Mouse (Mus musculus) forebrain, embryonic 10.5 days (tissue): ENCODE data around the gene Krtap5-4. TPM values are rescaled to one million over a fixed set of nuclear protein-coding genes. Genes with fewer than 3 reads are reported as not detected.
"Not testable (repeated sequence)": the region's sequence is repeated elsewhere in the genome, so short reads cannot be mapped to it uniquely, and the experiment has no call there.

ENCODE experiments used
- DNase-seq: peaks from one replicate; pipeline ENCODE4 v3.0.0-alpha.2; 2017; ENCODE audit warnings: low spot score; ENCODE audit errors: extremely low spot score
- H3K27ac ChIP-seq: fragments of 300-500 bp; sonication (generic); 2 replicates; pipeline ENCODE4 v1.5.1; 2016; ENCODE audit warnings: mild to moderate bottlenecking
- H3K27me3 ChIP-seq: fragments of 300-500 bp; sonication (generic); 2 replicates; pipeline ENCODE4 v1.6.1; 2016; ENCODE audit warnings: mild to moderate bottlenecking; ENCODE audit not compliant: poor library complexity, severe bottlenecking
- H3K36me3 ChIP-seq: fragments of 300-500 bp; sonication (generic); replicated peaks from 2 replicates; pipeline ENCODE4 v1.6.1; 2016; ENCODE audit warnings: mild to moderate bottlenecking, moderate library complexity
- H3K4me1 ChIP-seq: fragments of 300-500 bp; sonication (generic); 2 replicates; pipeline ENCODE4 v1.6.1; 2016
- H3K4me3 ChIP-seq: fragments of 300-500 bp; sonication (generic); 2 replicates; pipeline ENCODE4 v1.5.1; 2016; ENCODE audit warnings: mild to moderate bottlenecking, moderate library complexity
- H3K9me3 ChIP-seq: fragments of 300-500 bp; sonication (generic); 2 replicates; pipeline ENCODE4 v1.6.1; 2016; ENCODE audit warnings: mild to moderate bottlenecking, moderate library complexity
- WGBS: fragments of 180-500 bp; shearing (Covaris S2); methylation state at CpG from one replicate; pipeline ENCODE4 v1.1.7; 2016; 5-methylcytosine and 5-hydroxymethylcytosine counted together
- polyA plus RNA-seq: library from polyadenylated mRNA; unstranded; fragments of >200 nt; fragmentation: Nextera tagmentation; extraction: Ambion mirVana; gene quantifications from 2 replicates; pipeline ENCODE4 v1.2.1, GENCODE M21; 2016

The Krtap5-4 gene
- not detected in 2 replicates for polyA plus RNA-seq

DNA sequence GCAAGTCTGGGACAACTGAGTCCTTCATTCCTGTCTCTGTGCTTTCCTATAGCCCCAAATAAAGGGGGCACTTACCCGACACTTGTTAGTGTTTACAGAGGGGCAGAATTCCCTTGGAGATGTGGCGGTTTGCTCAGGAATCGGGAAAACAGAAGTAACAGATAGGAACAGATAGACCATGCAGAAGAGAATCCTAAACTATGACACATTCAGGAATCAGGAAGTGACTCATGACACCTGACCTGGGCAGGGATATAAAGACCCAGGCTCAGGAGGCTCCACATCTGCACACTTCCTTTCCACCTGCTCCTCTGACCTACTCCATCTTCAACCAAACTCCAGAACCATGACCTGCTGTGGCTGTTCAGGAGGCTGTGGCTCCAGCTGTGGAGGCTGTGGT lies at the start of gene Krtap5-4:
Krtap5-4 (plus strand) TSS at position 301 of the 400 bp plus-strand sequence.
- WGBS, result 76% methylated on average over 3 of the region's 3 CpGs
- Histone ChIP-seq H3K27ac (no peak within 1 kb of the TSS), H3K4me1 (no peaks in the 10 kb centered on the region), H3K36me3 (no peaks in the 10 kb centered on the region), H3K27me3 (peaks cover 6% of the 10 kb centered on the region; the same call in 1 of the 2 replicates), H3K4me3 (no peak within 1 kb of the TSS), H3K9me3 (no peaks in the 10 kb centered on the region)
- DNase-seq, result no peak

DNA sequence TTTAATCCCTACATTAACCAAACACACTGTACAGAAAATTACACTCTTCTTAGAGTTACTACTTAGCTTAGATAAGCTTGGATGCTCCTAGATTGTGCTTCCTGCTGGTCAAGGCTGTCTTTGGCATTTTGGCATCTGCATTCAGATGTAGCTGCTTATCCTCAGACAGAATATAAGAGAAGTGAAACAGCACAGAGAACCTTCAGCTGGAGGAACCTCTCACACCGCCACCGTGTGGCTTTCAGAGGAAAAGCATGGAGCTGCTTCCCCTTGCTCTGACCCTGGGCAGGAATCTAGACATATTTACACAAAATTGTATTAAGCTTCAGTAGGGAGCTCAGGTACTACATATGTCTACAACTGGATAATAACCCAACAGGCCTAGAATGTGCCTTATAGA lies 47.8 kb upstream of the Krtap5-4 start:
- no peak overlapping the region for H3K27ac ChIP-seq
- no peaks in the 10 kb centered on the region for H3K36me3 ChIP-seq
- no peaks in the 10 kb centered on the region for H3K9me3 ChIP-seq
- no peaks in the 10 kb centered on the region for H3K4me1 ChIP-seq
- no peak overlapping the region for H3K4me3 ChIP-seq
- 0% methylated on average over 2 of the region's 2 CpGs for WGBS
- no peak for DNase-seq
- H3K27me3 ChIP-seq, result no peaks in the 10 kb centered on the region

DNA sequence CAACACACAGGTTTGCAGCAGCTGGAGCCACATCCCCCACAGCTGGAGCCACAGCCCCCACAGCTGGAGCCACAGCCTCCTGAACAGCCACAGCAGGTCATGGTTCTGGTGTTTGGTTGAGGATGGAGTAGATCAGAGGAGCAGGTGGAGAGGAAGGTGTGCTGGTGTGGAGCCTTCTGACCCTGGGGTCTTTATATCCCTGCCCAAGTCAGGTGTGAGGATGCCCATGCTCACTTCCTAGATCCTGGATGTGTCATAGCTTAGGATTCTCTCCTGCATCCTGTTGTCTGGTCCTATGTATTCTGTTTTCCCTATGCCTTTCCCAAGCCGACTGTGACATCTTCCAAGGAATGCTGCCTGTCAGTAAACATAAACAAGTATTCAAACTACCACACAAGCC lies 45.1 kb upstream of the Krtap5-4 start, which contains the start of gene Gm2431:
Gm2431 (minus strand) TSS at position 101 of the 400 bp plus-strand sequence.
- 94% methylated on average over 1 of the region's 1 CpGs for WGBS
- not testable (repeated sequence) for DNase-seq, H3K27me3 ChIP-seq

DNA sequence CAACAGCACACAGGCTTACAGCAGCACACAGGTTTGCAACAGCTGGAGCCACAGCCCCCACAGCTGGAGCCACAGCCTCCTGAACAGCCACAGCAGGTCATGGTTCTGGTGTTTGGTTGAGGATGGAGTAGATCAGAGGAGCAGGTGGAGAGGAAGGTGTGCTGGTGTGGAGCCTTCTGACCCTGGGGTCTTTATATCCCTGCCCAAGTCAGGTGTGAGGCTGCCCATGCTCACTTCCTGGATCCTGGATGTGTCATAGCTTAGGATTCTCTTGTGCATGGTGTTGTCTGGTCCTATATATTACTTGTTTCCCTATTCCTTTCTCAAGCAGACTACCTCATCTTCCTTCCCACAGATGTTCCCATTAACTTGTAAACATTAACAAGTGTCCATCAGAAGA lies 29.1 kb upstream of the Krtap5-4 start, which contains the start of gene Gm4559:
Gm4559 (minus strand) TSS at position 101 of the 400 bp plus-strand sequence.
- H3K9me3 ChIP-seq, H3K4me3 ChIP-seq, H3K4me1 ChIP-seq, DNase-seq, H3K27ac ChIP-seq, H3K36me3 ChIP-seq, H3K27me3 ChIP-seq: not testable (repeated sequence)

More for the DNA sequence above, 45.1 kb upstream of the Krtap5-4 start, which contains the start of gene Gm2431:
- not testable (repeated sequence) for H3K27ac ChIP-seq, H3K4me1 ChIP-seq, H3K4me3 ChIP-seq, H3K36me3 ChIP-seq, H3K9me3 ChIP-seq

DNA sequence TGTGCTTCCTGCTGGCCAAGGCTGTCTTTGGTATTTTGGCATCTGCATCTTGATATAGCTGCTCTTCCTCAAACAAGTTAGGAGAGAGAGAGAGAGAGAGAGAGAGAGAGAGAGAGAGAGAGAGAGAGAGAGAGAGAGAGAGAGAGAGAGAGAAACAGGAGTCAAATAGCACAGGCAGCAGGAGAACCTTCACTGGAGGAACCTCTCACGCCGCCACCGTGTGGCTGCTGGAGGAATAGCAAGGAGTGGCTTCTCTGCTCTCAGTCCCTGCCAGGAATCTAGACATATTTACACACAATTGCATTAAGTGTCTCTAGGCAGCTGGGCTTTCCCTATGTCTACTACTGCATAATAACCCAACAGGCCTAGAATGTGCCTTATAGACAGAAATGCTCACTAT lies 25.2 kb upstream of the Krtap5-4 start:
- not testable (repeated sequence) for H3K4me3 ChIP-seq, H3K27ac ChIP-seq, H3K36me3 ChIP-seq, H3K4me1 ChIP-seq, H3K9me3 ChIP-seq
- WGBS, result 0% methylated on average over 3 of the region's 3 CpGs
- peak; percentile 49 for DNase-seq
- peaks cover 21% of the 10 kb centered on the region for H3K27me3 ChIP-seq

DNA sequence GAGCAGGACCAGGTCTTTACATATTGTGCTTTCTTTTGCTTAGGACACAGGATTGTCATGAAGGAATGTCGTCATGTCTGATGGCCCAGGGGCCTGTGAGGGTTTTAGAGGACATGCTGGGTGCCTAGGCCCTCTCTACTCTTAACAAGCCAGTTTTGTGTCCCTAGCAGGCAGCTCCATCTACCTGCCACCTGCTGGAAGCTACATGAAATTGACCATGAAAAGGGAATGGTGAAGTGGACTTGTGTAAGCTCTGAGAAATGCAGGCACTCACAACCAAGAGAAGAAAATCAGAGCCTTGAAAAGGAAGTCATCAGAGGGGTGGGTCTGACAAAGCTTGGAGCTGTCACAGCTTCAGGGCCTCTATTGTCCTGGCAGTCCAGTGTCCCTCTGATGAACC lies 24.1 kb upstream of the Krtap5-4 start:
- H3K9me3 ChIP-seq, H3K27ac ChIP-seq, H3K4me3 ChIP-seq, DNase-seq, H3K36me3 ChIP-seq: not testable (repeated sequence)
- Histone ChIP-seq H3K4me1 (peaks cover 13% of the 10 kb centered on the region), H3K27me3 (peaks cover 28% of the 10 kb centered on the region)
- 76% methylated on average over 1 of the region's 1 CpGs for WGBS

DNA sequence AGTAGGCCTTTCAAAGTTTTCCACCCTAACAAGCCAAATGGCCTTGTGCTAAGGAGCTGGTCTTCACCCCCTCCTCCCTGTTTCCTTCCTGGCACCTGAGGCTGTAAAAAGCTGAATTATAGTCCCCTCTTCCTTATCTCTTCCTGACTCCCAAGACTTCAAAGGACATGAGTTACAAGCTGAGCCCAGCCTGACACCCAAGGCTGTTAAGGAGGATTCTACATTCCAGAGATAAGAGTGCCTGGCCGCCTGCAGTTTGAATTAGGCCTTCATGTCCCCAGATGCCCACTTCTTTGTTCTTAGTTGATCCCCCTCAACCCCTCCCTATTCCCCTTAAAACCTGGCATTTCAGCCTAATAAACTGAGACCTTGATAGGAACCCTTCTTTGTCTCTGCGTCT lies 20.5 kb upstream of the Krtap5-4 start:
- peaks cover 22% of the 10 kb centered on the region for H3K4me1 ChIP-seq
- H3K9me3 ChIP-seq, H3K4me3 ChIP-seq, DNase-seq, H3K36me3 ChIP-seq, H3K27ac ChIP-seq: not testable (repeated sequence)
- WGBS, result 6% methylated on average over 2 of the region's 2 CpGs
- H3K27me3 ChIP-seq, result peaks cover 42% of the 10 kb centered on the region

DNA sequence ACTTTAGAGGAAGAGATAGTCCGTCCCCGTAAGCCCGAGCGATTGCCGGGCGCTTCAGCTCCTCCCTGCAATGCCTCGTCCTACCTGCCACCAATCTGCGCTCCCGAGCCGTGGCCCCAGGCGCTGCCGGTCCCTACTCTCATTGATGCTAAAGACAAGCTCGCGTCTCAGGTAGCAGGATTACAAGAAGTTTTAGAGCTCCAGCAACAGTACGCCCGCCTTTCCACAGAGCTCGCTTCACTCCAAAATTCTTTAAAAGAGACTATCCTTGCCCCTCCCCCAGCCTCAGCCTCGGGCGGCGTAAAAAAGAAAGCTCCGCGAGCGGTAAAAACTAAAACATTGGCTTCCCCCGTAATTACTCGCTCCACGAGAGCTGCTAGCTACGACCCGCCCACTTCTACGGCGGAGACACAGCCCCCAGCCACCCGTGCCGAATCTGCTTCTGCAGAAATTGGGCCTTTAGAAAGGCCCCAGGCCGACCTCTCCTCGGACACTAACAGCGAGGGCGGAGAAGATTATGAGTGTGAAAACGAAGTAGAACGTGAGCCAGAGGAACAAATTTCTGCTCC lies 19.2 kb upstream of the Krtap5-4 start:
- peak overlapping the region; percentile 66 for H3K4me3 ChIP-seq
- peak overlapping the region; percentile 89 for H3K27ac ChIP-seq
- peaks cover 22% of the 10 kb centered on the region for H3K4me1 ChIP-seq
- WGBS, result under 1% methylated on average over 38 of the region's 38 CpGs
- no peaks in the 10 kb centered on the region for H3K9me3 ChIP-seq
- no peaks in the 10 kb centered on the region for H3K36me3 ChIP-seq
- H3K27me3 ChIP-seq, result peaks cover 42% of the 10 kb centered on the region
- DNase-seq, result peak; percentile 76

DNA sequence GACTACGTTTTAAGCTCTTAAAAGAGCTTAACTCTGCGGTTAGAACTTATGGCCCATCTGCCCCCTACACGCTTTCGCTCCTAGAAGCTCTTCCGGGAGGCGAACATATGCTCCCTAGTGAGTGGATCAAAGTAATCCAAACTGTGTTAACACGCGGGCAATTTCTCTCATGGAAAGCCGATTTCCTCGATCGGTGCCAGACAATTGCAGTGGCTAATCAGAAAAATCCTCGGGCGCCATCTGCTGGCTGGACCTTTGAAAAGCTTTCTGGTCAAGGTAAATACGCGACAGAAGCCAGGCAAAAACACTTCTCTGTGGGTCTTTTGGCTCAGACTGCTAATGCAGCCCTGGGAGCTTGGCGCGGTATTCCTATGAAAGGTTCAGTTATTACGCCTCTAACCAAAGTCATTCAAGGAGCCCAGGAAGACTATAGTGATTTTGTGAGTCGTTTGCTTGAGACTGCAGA lies 18.7 kb upstream of the Krtap5-4 start:
- no peaks in the 10 kb centered on the region for H3K9me3 ChIP-seq
- WGBS, result under 1% methylated on average over 19 of the region's 19 CpGs

DNA sequence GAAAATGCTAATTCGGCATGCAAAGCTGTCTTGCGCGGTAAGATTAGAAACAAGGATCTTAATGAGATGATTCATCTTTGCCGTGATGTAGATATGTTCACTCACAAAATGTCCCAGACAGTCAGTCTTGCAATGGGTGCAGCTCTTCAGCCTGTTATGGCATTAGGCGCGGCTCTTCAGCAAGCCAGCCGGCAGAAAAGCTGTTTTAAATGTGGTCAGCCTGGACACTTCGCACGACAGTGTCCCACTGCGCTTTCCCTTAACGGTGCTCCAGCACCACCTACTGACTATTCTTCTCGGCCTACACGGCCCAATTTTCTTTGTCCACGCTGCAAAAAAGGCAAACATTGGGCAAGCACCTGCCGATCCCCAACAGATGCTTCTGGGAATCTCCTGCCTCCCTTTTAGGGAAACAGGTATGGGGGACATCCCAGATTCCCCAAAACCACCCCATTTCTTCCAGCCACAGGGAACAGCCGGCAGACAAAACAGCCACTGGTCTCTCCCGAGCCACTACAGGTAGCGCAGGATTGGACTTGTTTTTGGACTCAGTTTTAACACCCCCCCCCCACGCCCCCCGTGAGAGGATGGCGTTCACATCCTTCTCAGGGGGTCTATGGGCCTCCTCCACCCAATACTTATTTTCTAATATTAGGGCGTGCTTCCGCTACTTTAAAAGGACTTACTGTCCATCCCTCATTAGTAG lies 18.1 kb upstream of the Krtap5-4 start:
- Histone ChIP-seq H3K4me3 (peak overlapping the region; percentile 66), H3K27me3 (peaks cover 39% of the 10 kb centered on the region), H3K9me3 (no peaks in the 10 kb centered on the region), H3K27ac (peak overlapping the region; percentile 89), H3K36me3 (no peaks in the 10 kb centered on the region), H3K4me1 (peaks cover 22% of the 10 kb centered on the region)
- DNase-seq, result peak; percentile 40
- WGBS, result 20% methylated on average over 23 of the region's 23 CpGs

More for the DNA sequence above, 18.7 kb upstream of the Krtap5-4 start:
- Histone ChIP-seq H3K27ac (peak overlapping the region; percentile 89), H3K4me3 (peak overlapping the region; percentile 66), H3K27me3 (peaks cover 42% of the 10 kb centered on the region), H3K4me1 (peaks cover 22% of the 10 kb centered on the region), H3K36me3 (no peaks in the 10 kb centered on the region)
- DNase-seq, result peak; percentile 94

DNA sequence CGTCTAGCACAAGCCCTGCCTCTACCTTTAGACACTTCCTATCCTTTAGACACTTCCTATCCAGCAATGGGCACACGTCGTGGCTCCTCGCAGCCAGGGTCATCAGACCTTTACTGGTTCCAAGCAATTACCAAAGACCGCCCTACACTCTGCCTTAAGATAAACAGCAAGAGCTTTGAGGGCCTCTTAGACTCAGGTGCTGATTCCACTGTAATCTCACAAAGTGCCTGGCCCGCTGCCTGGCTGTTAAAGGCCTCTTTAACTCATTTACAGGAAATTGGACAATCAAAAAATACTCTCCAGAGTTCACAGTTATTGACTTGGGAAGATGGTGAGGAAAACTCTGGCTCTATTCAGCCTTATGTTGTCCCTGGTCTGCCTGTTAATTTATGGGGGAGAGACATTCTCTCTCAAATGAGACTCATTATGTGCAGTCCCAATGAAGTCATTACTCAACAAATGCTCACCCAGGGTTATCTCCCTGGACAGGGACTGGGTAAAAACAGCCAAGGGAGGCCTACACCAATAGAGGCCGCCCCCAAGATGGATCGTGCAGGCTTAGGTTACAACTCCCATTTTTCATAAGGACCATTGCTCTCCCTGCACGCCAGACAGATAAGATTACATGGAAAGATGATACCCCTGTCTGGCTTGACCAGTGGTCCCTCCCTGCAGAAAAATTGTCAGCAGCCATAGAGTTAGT lies 17.3 kb upstream of the Krtap5-4 start:
- H3K36me3 ChIP-seq, DNase-seq, H3K27ac ChIP-seq, H3K9me3 ChIP-seq, H3K4me3 ChIP-seq: not testable (repeated sequence)
- 81% methylated on average over 9 of the region's 9 CpGs for WGBS
- peaks cover 38% of the 10 kb centered on the region for H3K27me3 ChIP-seq
- peaks cover 22% of the 10 kb centered on the region for H3K4me1 ChIP-seq

DNA sequence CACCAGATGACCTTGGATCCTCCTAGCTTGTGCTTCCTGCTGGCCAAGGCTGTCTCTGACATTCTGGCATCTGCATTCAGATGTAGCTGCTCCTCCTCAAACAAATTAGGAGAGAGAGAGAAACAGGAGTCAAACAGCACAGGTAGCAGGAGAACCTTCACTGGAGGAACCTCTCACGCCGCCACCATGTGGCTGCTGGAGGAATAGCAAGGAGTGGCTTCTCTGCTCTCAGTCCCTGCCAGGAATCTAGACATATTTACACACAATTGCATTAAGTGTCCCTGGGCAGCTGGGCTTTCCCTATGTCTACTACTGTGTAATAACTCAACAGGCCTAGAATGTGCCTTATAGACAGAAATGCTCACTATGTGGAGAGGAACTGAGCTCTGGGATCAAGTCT lies 9.5 kb upstream of the Krtap5-4 start:
- 0% methylated on average over 2 of the region's 2 CpGs for WGBS
- not testable (repeated sequence) for H3K4me3 ChIP-seq, H3K27ac ChIP-seq, DNase-seq, H3K9me3 ChIP-seq, H3K27me3 ChIP-seq, H3K36me3 ChIP-seq, H3K4me1 ChIP-seq

DNA sequence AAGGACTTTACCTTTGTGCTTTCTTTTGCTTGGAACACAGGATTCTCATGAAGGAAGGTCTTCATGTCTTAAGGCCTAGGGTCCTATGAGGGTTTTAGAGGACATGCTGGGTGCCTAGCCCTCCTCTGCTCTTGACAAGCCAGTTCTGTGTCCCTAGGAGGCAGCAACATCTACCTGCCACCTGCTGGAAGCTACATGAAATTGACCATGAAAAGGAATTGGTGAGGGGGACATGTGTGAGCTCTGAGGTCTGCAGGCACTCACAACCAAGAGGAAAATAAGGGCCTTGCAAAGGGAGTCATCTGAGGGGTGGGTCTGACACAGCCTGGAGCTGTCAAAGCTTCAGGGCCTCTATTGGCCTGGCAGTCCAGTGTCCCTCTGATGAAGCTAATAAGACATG lies 7.9 kb upstream of the Krtap5-4 start:
- H3K9me3 ChIP-seq, result no peaks in the 10 kb centered on the region
- no peak overlapping the region for H3K27ac ChIP-seq
- no peaks in the 10 kb centered on the region for H3K4me1 ChIP-seq
- no peak overlapping the region for H3K4me3 ChIP-seq
- no peaks in the 10 kb centered on the region for H3K36me3 ChIP-seq
- H3K27me3 ChIP-seq, result peaks cover 6% of the 10 kb centered on the region; the same call in 1 of the 2 replicates
- no peak for DNase-seq
